Mouse (Mus musculus): ENCODE results near the gene Gpkow.
A peak's percentile ranks its signal among the peaks of the same experiment; 100 is the strongest.

The Gpkow gene

GRCm38 (mm10) chrX:7722691-7723090 lies 25.8 kb downstream of the Gpkow start:
- no peaks in the 10 kb centered on the region for H3K27me3 ChIP-seq (ENCODE audit: control insufficient read depth, insufficient read depth, low read length, poor library complexity, severe bottlenecking)
- DNase-seq (ENCODE audit: low read depth, low spot score): no peak
- H3K36me3 ChIP-seq (ENCODE audit: control insufficient read depth, insufficient read depth, low read length, poor library complexity, severe bottlenecking): no peaks in the 10 kb centered on the region

- DNase-seq (ENCODE audit: low read depth, low spot score): no peak
- H3K36me3 ChIP-seq (ENCODE audit: control insufficient read depth, insufficient read depth, low read length, poor library complexity, severe bottlenecking): no peaks in the 10 kb centered on the region
- no peaks in the 10 kb centered on the region for H3K27me3 ChIP-seq (ENCODE audit: control insufficient read depth, insufficient read depth, low read length, poor library complexity, severe bottlenecking)
Measured at GRCm38 (mm10) chrX:7724135-7724534, 27.2 kb downstream of the Gpkow start.

- no peak for DNase-seq (ENCODE audit: low read depth, low spot score)
- H3K27me3 ChIP-seq (ENCODE audit: control insufficient read depth, insufficient read depth, low read length, poor library complexity, severe bottlenecking): no peaks in the 10 kb centered on the region
- H3K36me3 ChIP-seq (ENCODE audit: control insufficient read depth, insufficient read depth, low read length, poor library complexity, severe bottlenecking): no peaks in the 10 kb centered on the region
Measured at GRCm38 (mm10) chrX:7725841-7726240, 28.9 kb downstream of the Gpkow start.

GRCm38 (mm10) chrX:7727176-7727575 lies 30.2 kb downstream of the Gpkow start:
- Histone ChIP-seq H3K27me3 (ENCODE audit: control insufficient read depth, insufficient read depth, low read length, poor library complexity, severe bottlenecking) (no peaks in the 10 kb centered on the region), H3K36me3 (ENCODE audit: control insufficient read depth, insufficient read depth, low read length, poor library complexity, severe bottlenecking) (no peaks in the 10 kb centered on the region)
- no peak for DNase-seq (ENCODE audit: low read depth, low spot score)

GRCm38 (mm10) chrX:7728215-7728921 lies 31.4 kb downstream of the Gpkow start, which contains the start of gene Praf2:
TSS of gene Praf2 (plus strand) at chrX:7728439.
- no peaks in the 10 kb centered on the region for H3K27me3 ChIP-seq (ENCODE audit: control insufficient read depth, insufficient read depth, low read length, poor library complexity, severe bottlenecking)
- DNase-seq (ENCODE audit: low read depth, low spot score): peak; percentile 88

GRCm38 (mm10) chrX:7728922-7729265 lies 32.0 kb downstream of the Gpkow start:
- DNase-seq (ENCODE audit: low read depth, low spot score): no peak
- no peaks in the 10 kb centered on the region for H3K27me3 ChIP-seq (ENCODE audit: control insufficient read depth, insufficient read depth, low read length, poor library complexity, severe bottlenecking)
- H3K36me3 ChIP-seq (ENCODE audit: control insufficient read depth, insufficient read depth, low read length, poor library complexity, severe bottlenecking): no peaks in the 10 kb centered on the region

More at GRCm38 (mm10) chrX:7728215-7728921, 31.4 kb downstream of the Gpkow start, which contains the start of gene Praf2:
- no peaks in the 10 kb centered on the region for H3K36me3 ChIP-seq (ENCODE audit: control insufficient read depth, insufficient read depth, low read length, poor library complexity, severe bottlenecking)

- H3K27me3 ChIP-seq (ENCODE audit: control insufficient read depth, insufficient read depth, low read length, poor library complexity, severe bottlenecking): no peaks in the 10 kb centered on the region
- peak; percentile 81 for DNase-seq (ENCODE audit: low read depth, low spot score)
- no peaks in the 10 kb centered on the region for H3K36me3 ChIP-seq (ENCODE audit: control insufficient read depth, insufficient read depth, low read length, poor library complexity, severe bottlenecking)
Measured at GRCm38 (mm10) chrX:7733571-7734156, 36.7 kb downstream of the Gpkow start.

GRCm38 (mm10) chrX:7739336-7740081 lies 42.6 kb downstream of the Gpkow start:
- no peaks in the 10 kb centered on the region for H3K36me3 ChIP-seq (ENCODE audit: control insufficient read depth, insufficient read depth, low read length, poor library complexity, severe bottlenecking)
- DNase-seq (ENCODE audit: low read depth, low spot score): no peak
- no peaks in the 10 kb centered on the region for H3K27me3 ChIP-seq (ENCODE audit: control insufficient read depth, insufficient read depth, low read length, poor library complexity, severe bottlenecking)

- Histone ChIP-seq H3K36me3 (ENCODE audit: control insufficient read depth, insufficient read depth, low read length, poor library complexity, severe bottlenecking) (no peaks in the 10 kb centered on the region), H3K27me3 (ENCODE audit: control insufficient read depth, insufficient read depth, low read length, poor library complexity, severe bottlenecking) (no peaks in the 10 kb centered on the region)
- DNase-seq (ENCODE audit: low read depth, low spot score): no peak
Measured at GRCm38 (mm10) chrX:7740082-7740819, 43.3 kb downstream of the Gpkow start.

- Histone ChIP-seq H3K36me3 (ENCODE audit: control insufficient read depth, insufficient read depth, low read length, poor library complexity, severe bottlenecking) (no peaks in the 10 kb centered on the region), H3K27me3 (ENCODE audit: control insufficient read depth, insufficient read depth, low read length, poor library complexity, severe bottlenecking) (no peaks in the 10 kb centered on the region)
- no peak for DNase-seq (ENCODE audit: low read depth, low spot score)
Measured at GRCm38 (mm10) chrX:7741103-7741502, 44.2 kb downstream of the Gpkow start.

GRCm38 (mm10) chrX:7743470-7743869 lies 46.5 kb downstream of the Gpkow start:
- no peaks in the 10 kb centered on the region for H3K36me3 ChIP-seq (ENCODE audit: control insufficient read depth, insufficient read depth, low read length, poor library complexity, severe bottlenecking)
- no peak for DNase-seq (ENCODE audit: low read depth, low spot score)

GRCm38 (mm10) chrX:7744940-7745339 lies 48.0 kb downstream of the Gpkow start:
- Histone ChIP-seq H3K27me3 (ENCODE audit: control insufficient read depth, insufficient read depth, low read length, poor library complexity, severe bottlenecking) (no peaks in the 10 kb centered on the region), H3K36me3 (ENCODE audit: control insufficient read depth, insufficient read depth, low read length, poor library complexity, severe bottlenecking) (no peaks in the 10 kb centered on the region)
- no peak for DNase-seq (ENCODE audit: low read depth, low spot score)

More at GRCm38 (mm10) chrX:7743470-7743869, 46.5 kb downstream of the Gpkow start:
- no peaks in the 10 kb centered on the region for H3K27me3 ChIP-seq (ENCODE audit: control insufficient read depth, insufficient read depth, low read length, poor library complexity, severe bottlenecking)

GRCm38 (mm10) chrX:7745429-7745828 lies 48.5 kb downstream of the Gpkow start:
- DNase-seq (ENCODE audit: low read depth, low spot score): no peak
- Histone ChIP-seq H3K36me3 (ENCODE audit: control insufficient read depth, insufficient read depth, low read length, poor library complexity, severe bottlenecking) (no peaks in the 10 kb centered on the region), H3K27me3 (ENCODE audit: control insufficient read depth, insufficient read depth, low read length, poor library complexity, severe bottlenecking) (no peaks in the 10 kb centered on the region)

GRCm38 (mm10) chrX:7750432-7751116 lies 53.6 kb downstream of the Gpkow start, which contains the start of gene Ccdc120:
TSS of gene Ccdc120 (minus strand) at chrX:7750905.
- H3K36me3 ChIP-seq (ENCODE audit: control insufficient read depth, insufficient read depth, low read length, poor library complexity, severe bottlenecking): no peaks in the 10 kb centered on the region
- H3K27me3 ChIP-seq (ENCODE audit: control insufficient read depth, insufficient read depth, low read length, poor library complexity, severe bottlenecking): no peaks in the 10 kb centered on the region
- DNase-seq (ENCODE audit: low read depth, low spot score): no peak
